Mouse (Mus musculus) testis, adult 2 months (tissue): Measurements from ENCODE around the gene Metap1.

Experiments
- CTCF ChIP-seq: fragments of 200-500 bp; IDR thresholded peaks from 2 replicates; pipeline ENCODE4 v1.5.1; 2012; ENCODE audit warnings: low read depth, mild to moderate bottlenecking, inconsistent platforms, low read length, moderate library complexity; ENCODE audit not compliant: control insufficient read depth, insufficient read depth, insufficient replicate concordance
- POLR2A ChIP-seq: fragments of 200-500 bp; IDR thresholded peaks from 2 replicates; pipeline ENCODE4 v1.6.1; 2012; ENCODE audit warnings: low read depth, mild to moderate bottlenecking, inconsistent platforms, low read length, moderate library complexity; ENCODE audit not compliant: control insufficient read depth

- TF ChIP-seq POLR2A (no peak), CTCF (no peak)
Observed at GRCm38 (mm10) chr3:138493668-138494067, 4.4 kb upstream of the Metap1 start.
